Mouse (Mus musculus) embryonic facial prominence, embryonic 13.5 days (tissue): Measurements from ENCODE around the gene Gdf3. TPM values are rescaled to one million over a fixed set of nuclear protein-coding genes. Genes with fewer than 3 reads are reported as not detected.

Experiments
- ATAC-seq: fragments of 200-750 bp; cut with Nextera tagmentation; 2 replicates; pipeline ENCODE4 v1.8.0; 2017; ENCODE audit warnings: low read depth; ENCODE audit not compliant: insufficient number of reproducible peaks, insufficient read depth, low FRiP score, low TSS enrichment
- H3K27ac ChIP-seq: fragments of 300-500 bp; sonication (generic); 2 replicates; pipeline ENCODE4 v1.5.1; 2015; ENCODE audit warnings: moderate library complexity, mild to moderate bottlenecking, inconsistent platforms
- H3K27me3 ChIP-seq: fragments of 300-500 bp; sonication (generic); 2 replicates; pipeline ENCODE4 v1.6.1; 2015; ENCODE audit warnings: mild to moderate bottlenecking, inconsistent platforms
- H3K36me3 ChIP-seq: fragments of 300-500 bp; sonication (generic); 2 replicates; pipeline ENCODE4 v1.6.1; 2015; ENCODE audit warnings: mild to moderate bottlenecking, inconsistent platforms
- H3K4me1 ChIP-seq: fragments of 300-500 bp; sonication (generic); 2 replicates; pipeline ENCODE4 v1.6.1; 2015; ENCODE audit warnings: inconsistent platforms
- H3K4me2 ChIP-seq: fragments of 300-500 bp; sonication (generic); 2 replicates; pipeline ENCODE4 v1.6.1; 2015; ENCODE audit warnings: moderate library complexity, mild to moderate bottlenecking, inconsistent platforms
- H3K4me3 ChIP-seq: fragments of 300-500 bp; sonication (generic); 2 replicates; pipeline ENCODE4 v1.5.1; 2015; ENCODE audit warnings: mild to moderate bottlenecking, inconsistent platforms
- H3K9ac ChIP-seq: fragments of 300-500 bp; sonication (generic); 2 replicates; pipeline ENCODE4 v1.6.1; 2015; ENCODE audit warnings: mild to moderate bottlenecking, inconsistent platforms
- H3K9me3 ChIP-seq: fragments of 300-500 bp; sonication (generic); 2 replicates; pipeline ENCODE4 v1.6.1; 2016; ENCODE audit warnings: inconsistent platforms
- WGBS: fragments of 180-500 bp; shearing (Covaris S2); methylation state at CpG from one replicate; pipeline ENCODE4 v1.1.7; 2015; ENCODE audit warnings: mixed read lengths; 5-methylcytosine and 5-hydroxymethylcytosine counted together
- polyA plus RNA-seq: library from polyadenylated mRNA; unstranded; fragments of >200 nt; fragmentation: Nextera tagmentation; extraction: Ambion mirVana; gene quantifications from 2 replicates; pipeline ENCODE4 v1.2.1, GENCODE M21; 2015

Gdf3 gene
- polyA plus RNA-seq, 1 experiment from 2014 or later: not detected

- Histone ChIP-seq H3K27ac (no peak within 1 kb of the TSS), H3K4me3 (no peak within 1 kb of the TSS), H3K36me3 (no peaks in the 10 kb centered on the region), H3K9me3 (no peaks in the 10 kb centered on the region), H3K4me1 (no peaks in the 10 kb centered on the region), H3K27me3 (peaks cover 9% of the 10 kb centered on the region; the same call in 1 of the 2 replicates), H3K4me2 (no peak within 1 kb of the TSS), H3K9ac (no peak within 1 kb of the TSS)
- WGBS: 86% methylated on average over 8 of the region's 8 CpGs
- no peak for ATAC-seq
Observed at GRCm38 (mm10) chr6:122626110-122626509, 16.2 kb upstream of the Gdf3 start, which contains the start of gene Dppa3. Gene Dppa3, plus strand, starts transcription at chr6:122626410.

GRCm38 (mm10) chr6:122625156-122625555 is 15.3 kb upstream of the Gdf3 start:
- Histone ChIP-seq H3K4me3 (no peak overlapping the region), H3K9me3 (no peaks in the 10 kb centered on the region), H3K36me3 (no peaks in the 10 kb centered on the region), H3K4me2 (no peak overlapping the region), H3K27ac (no peak overlapping the region), H3K9ac (no peak overlapping the region), H3K4me1 (no peaks in the 10 kb centered on the region), H3K27me3 (peaks cover 9% of the 10 kb centered on the region; the same call in 1 of the 2 replicates)
- no peak for ATAC-seq
- WGBS: 76% methylated on average over 4 of the region's 4 CpGs

- H3K36me3 ChIP-seq: no peaks in the 10 kb centered on the region
- H3K27me3 ChIP-seq: peaks cover 9% of the 10 kb centered on the region; the same call in 1 of the 2 replicates
- ATAC-seq: no peak
- no peak overlapping the region for H3K4me3 ChIP-seq
- no peaks in the 10 kb centered on the region for H3K4me1 ChIP-seq
- no peak overlapping the region for H3K9ac ChIP-seq
- H3K4me2 ChIP-seq: no peak overlapping the region
- 60% methylated on average over 5 of the region's 5 CpGs for WGBS
- no peaks in the 10 kb centered on the region for H3K9me3 ChIP-seq
- H3K27ac ChIP-seq: no peak overlapping the region
Observed at GRCm38 (mm10) chr6:122624480-122624879, 14.6 kb upstream of the Gdf3 start.

GRCm38 (mm10) chr6:122621066-122621465 is 11.2 kb upstream of the Gdf3 start:
- no peaks in the 10 kb centered on the region for H3K27me3 ChIP-seq
- H3K27ac ChIP-seq: no peak overlapping the region
- no peaks in the 10 kb centered on the region for H3K9me3 ChIP-seq
- ATAC-seq: no peak
- H3K9ac ChIP-seq: no peak overlapping the region
- H3K4me1 ChIP-seq: no peaks in the 10 kb centered on the region
- H3K36me3 ChIP-seq: no peaks in the 10 kb centered on the region
- no peak overlapping the region for H3K4me2 ChIP-seq
- no peak overlapping the region for H3K4me3 ChIP-seq
- 88% methylated on average over 6 of the region's 6 CpGs for WGBS

- H3K9ac ChIP-seq: no peak overlapping the region
- WGBS: 47% methylated on average over 3 of the region's 3 CpGs
- H3K4me1 ChIP-seq: no peaks in the 10 kb centered on the region
- H3K4me3 ChIP-seq: no peak overlapping the region
- no peak overlapping the region for H3K27ac ChIP-seq
- H3K36me3 ChIP-seq: no peaks in the 10 kb centered on the region
- H3K27me3 ChIP-seq: no peaks in the 10 kb centered on the region
- ATAC-seq: no peak
- no peaks in the 10 kb centered on the region for H3K9me3 ChIP-seq
- H3K4me2 ChIP-seq: no peak overlapping the region
Observed at GRCm38 (mm10) chr6:122616022-122616421, 6.1 kb upstream of the Gdf3 start.

- Histone ChIP-seq H3K9ac (no peak overlapping the region), H3K4me2 (no peak overlapping the region), H3K27me3 (no peaks in the 10 kb centered on the region), H3K36me3 (no peaks in the 10 kb centered on the region), H3K9me3 (no peaks in the 10 kb centered on the region), H3K4me1 (no peaks in the 10 kb centered on the region), H3K27ac (no peak overlapping the region), H3K4me3 (no peak overlapping the region)
- 59% methylated on average over 2 of the region's 2 CpGs for WGBS
- ATAC-seq: no peak
Observed at GRCm38 (mm10) chr6:122614047-122614446, 4.2 kb upstream of the Gdf3 start.

- Histone ChIP-seq H3K9ac (no peak overlapping the region), H3K4me2 (no peak overlapping the region), H3K4me3 (no peak overlapping the region), H3K27ac (no peak overlapping the region), H3K4me1 (no peaks in the 10 kb centered on the region), H3K9me3 (no peaks in the 10 kb centered on the region), H3K27me3 (no peaks in the 10 kb centered on the region), H3K36me3 (no peaks in the 10 kb centered on the region)
- no peak for ATAC-seq
- WGBS: 82% methylated on average over 4 of the region's 4 CpGs
Observed at GRCm38 (mm10) chr6:122612426-122612825, 2.5 kb upstream of the Gdf3 start.

GRCm38 (mm10) chr6:122609377-122609728 is 534 bp downstream of the Gdf3 start:
- no peak overlapping the region for H3K27ac ChIP-seq
- ATAC-seq: no peak
- no peaks in the 10 kb centered on the region for H3K27me3 ChIP-seq
- no peak overlapping the region for H3K4me2 ChIP-seq
- no peak overlapping the region for H3K9ac ChIP-seq
- no peaks in the 10 kb centered on the region for H3K4me1 ChIP-seq
- no peaks in the 10 kb centered on the region for H3K9me3 ChIP-seq
- no peaks in the 10 kb centered on the region for H3K36me3 ChIP-seq
- no peak overlapping the region for H3K4me3 ChIP-seq
- 71% methylated on average over 9 of the region's 9 CpGs for WGBS

GRCm38 (mm10) chr6:122608434-122609376 is 1.2 kb downstream of the Gdf3 start:
- H3K4me3 ChIP-seq: no peak overlapping the region
- no peak for ATAC-seq
- no peaks in the 10 kb centered on the region for H3K36me3 ChIP-seq

GRCm38 (mm10) chr6:122607700-122608099 is 2.2 kb downstream of the Gdf3 start:
- no peak overlapping the region for H3K4me2 ChIP-seq
- no peak for ATAC-seq
- no peak overlapping the region for H3K9ac ChIP-seq
- no peaks in the 10 kb centered on the region for H3K27me3 ChIP-seq
- H3K4me3 ChIP-seq: no peak overlapping the region
- WGBS: 90% methylated on average over 12 of the region's 12 CpGs
- H3K36me3 ChIP-seq: no peaks in the 10 kb centered on the region
- H3K27ac ChIP-seq: no peak overlapping the region
- no peaks in the 10 kb centered on the region for H3K9me3 ChIP-seq
- H3K4me1 ChIP-seq: no peaks in the 10 kb centered on the region

More at GRCm38 (mm10) chr6:122608434-122609376, 1.2 kb downstream of the Gdf3 start:
- no peaks in the 10 kb centered on the region for H3K9me3 ChIP-seq
- no peak overlapping the region for H3K27ac ChIP-seq
- H3K27me3 ChIP-seq: no peaks in the 10 kb centered on the region
- no peak overlapping the region for H3K4me2 ChIP-seq
- WGBS: 71% methylated on average over 10 of the region's 10 CpGs
- H3K4me1 ChIP-seq: no peaks in the 10 kb centered on the region
- no peak overlapping the region for H3K9ac ChIP-seq

- Histone ChIP-seq H3K4me3 (no peak overlapping the region), H3K9ac (no peak overlapping the region), H3K36me3 (no peaks in the 10 kb centered on the region), H3K27ac (no peak overlapping the region), H3K27me3 (no peaks in the 10 kb centered on the region), H3K4me2 (no peak overlapping the region), H3K4me1 (no peaks in the 10 kb centered on the region), H3K9me3 (no peaks in the 10 kb centered on the region)
- WGBS: 91% methylated on average over 11 of the region's 11 CpGs
- no peak for ATAC-seq
Observed at GRCm38 (mm10) chr6:122606661-122607060, 3.2 kb downstream of the Gdf3 start.

- H3K9ac ChIP-seq: no peak overlapping the region
- no peak overlapping the region for H3K4me2 ChIP-seq
- 90% methylated on average over 8 of the region's 8 CpGs for WGBS
- ATAC-seq: no peak
- H3K9me3 ChIP-seq: no peaks in the 10 kb centered on the region
- no peak overlapping the region for H3K4me3 ChIP-seq
- no peaks in the 10 kb centered on the region for H3K36me3 ChIP-seq
- no peak overlapping the region for H3K27ac ChIP-seq
- H3K27me3 ChIP-seq: no peaks in the 10 kb centered on the region
- no peaks in the 10 kb centered on the region for H3K4me1 ChIP-seq
Observed at GRCm38 (mm10) chr6:122605483-122605882, 4.4 kb downstream of the Gdf3 start.
